Mouse (Mus musculus): ENCODE measurements at regions not wholly inside any gene's neighbourhood (a gene's known extent, or its start where the extent isn't known, plus 50 kb on each side); places are given as distances from the start of the nearest gene placed in this dataset.

DNA sequence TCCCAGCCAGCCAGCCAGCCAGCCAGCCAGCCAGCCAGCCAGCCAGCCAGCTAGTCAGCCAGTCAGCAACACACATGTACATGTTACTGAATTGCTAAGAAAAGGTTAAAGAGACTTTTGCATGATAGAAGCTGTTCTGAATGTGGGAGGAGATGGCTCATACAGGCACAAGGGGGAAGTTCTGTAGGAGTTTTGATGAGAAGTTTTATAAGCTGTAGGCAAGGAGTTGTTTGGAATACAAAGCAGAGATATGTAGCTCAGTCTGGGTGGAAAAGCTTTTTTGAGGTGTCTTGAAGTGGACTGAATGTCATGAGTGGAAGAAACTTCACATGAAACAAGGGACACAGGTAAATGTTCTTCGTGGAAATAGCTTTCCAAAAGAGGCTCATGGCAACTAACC is 157.8 kb upstream of the Slc39a10 start:
- TF ChIP-seq TCF3 (IDR thresholded peaks at IDR 0.05; ENCODE audit: insufficient read length, low read depth) (no peak), MYOG (IDR thresholded peaks at IDR 0.05; ENCODE audit: control insufficient read depth in 1 of 3, insufficient read depth in 1 of 3, insufficient read length in 2 of 3, low read depth in 2 of 3) (no peak), MAX (IDR thresholded peaks at IDR 0.05; ENCODE audit: low read depth) (no peak), USF1 (IDR thresholded peaks at IDR 0.05; ENCODE audit: low read depth) (no peak), TCF12 (IDR thresholded peaks at IDR 0.05; ENCODE audit: insufficient read depth, poor library complexity, severe bottlenecking) (no peak), E2F4 (IDR thresholded peaks at IDR 0.05; ENCODE audit: insufficient read depth) (no peak)
- Histone ChIP-seq H3K4me3 (no peak overlapping the region), H3K79me2 (ENCODE audit: control insufficient read depth, insufficient read depth) (no peaks in the 10 kb centered on the region), H3K36me3 (ENCODE audit: control insufficient read depth, insufficient read depth) (no peaks in the 10 kb centered on the region), H3ac (ENCODE audit: control insufficient read depth, insufficient read length) (no peak overlapping the region), H3K4me2 (ENCODE audit: low read depth) (no peak overlapping the region), H3K27me3 (ENCODE audit: control insufficient read depth, insufficient read depth, insufficient read length) (no peaks in the 10 kb centered on the region)

DNA sequence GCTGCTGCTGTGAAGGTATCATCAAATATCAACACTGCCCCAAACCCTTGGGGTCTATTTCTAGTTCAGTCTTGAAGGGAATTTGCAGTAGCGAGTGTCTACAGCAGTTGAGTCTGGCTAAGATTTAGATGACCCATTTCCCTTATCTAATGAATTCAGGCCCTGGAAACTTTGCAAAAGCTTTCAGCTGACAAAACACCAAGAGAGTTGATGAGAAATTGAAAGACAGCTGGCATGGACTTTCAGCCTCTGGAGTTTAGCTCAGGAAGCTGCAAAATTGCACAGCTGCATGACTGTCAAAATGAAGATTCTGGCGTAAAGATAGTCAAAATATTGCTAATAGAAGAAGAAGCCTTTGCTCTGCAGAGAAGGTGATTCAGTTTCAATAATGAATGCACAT is 144.9 kb upstream of the Slc39a10 start:
- H3K4me2 ChIP-seq (ENCODE audit: low read depth) = no peak overlapping the region
- H3K36me3 ChIP-seq (ENCODE audit: control insufficient read depth, insufficient read depth) = no peaks in the 10 kb centered on the region
- H3ac ChIP-seq (ENCODE audit: control insufficient read depth, insufficient read length) = no peak overlapping the region
- TF ChIP-seq USF1 (IDR thresholded peaks at IDR 0.05; ENCODE audit: low read depth) (no peak), TCF12 (IDR thresholded peaks at IDR 0.05; ENCODE audit: insufficient read depth, poor library complexity, severe bottlenecking) (no peak), CEBPB (IDR thresholded peaks at IDR 0.05; ENCODE audit: insufficient read depth, poor library complexity, severe bottlenecking) (no peak), REST (IDR thresholded peaks at IDR 0.05; ENCODE audit: insufficient read depth, insufficient read length) (no peak), TCF3 (IDR thresholded peaks at IDR 0.05; ENCODE audit: insufficient read length, low read depth) (no peak), POLR2A (IDR thresholded peaks at IDR 0.05; ENCODE audit: insufficient read length, low read depth) (no peak), E2F4 (IDR thresholded peaks at IDR 0.05; ENCODE audit: insufficient read depth) (no peak), MAX (IDR thresholded peaks at IDR 0.05; ENCODE audit: low read depth) (no peak), POLR2AphosphoS2 (IDR thresholded peaks at IDR 0.05; ENCODE audit: insufficient read length, low read depth) (no peak), SRF (IDR thresholded peaks at IDR 0.05; ENCODE audit: control insufficient read depth, insufficient read length, low read depth) (no peak), MYOG (IDR thresholded peaks at IDR 0.05; ENCODE audit: control insufficient read depth in 1 of 3, insufficient read depth in 1 of 3, insufficient read length in 2 of 3, low read depth in 2 of 3) (no peak), MYOD1 (IDR thresholded peaks at IDR 0.05; ENCODE audit: control insufficient read depth in 1 of 3, insufficient read length in 2 of 3, low read depth in 2 of 3) (no peak)
- no peak overlapping the region for H3K4me3 ChIP-seq
- no peaks in the 10 kb centered on the region for H3K27me3 ChIP-seq (ENCODE audit: control insufficient read depth, insufficient read depth, insufficient read length)
- no peaks in the 10 kb centered on the region for H3K79me2 ChIP-seq (ENCODE audit: control insufficient read depth, insufficient read depth)

DNA sequence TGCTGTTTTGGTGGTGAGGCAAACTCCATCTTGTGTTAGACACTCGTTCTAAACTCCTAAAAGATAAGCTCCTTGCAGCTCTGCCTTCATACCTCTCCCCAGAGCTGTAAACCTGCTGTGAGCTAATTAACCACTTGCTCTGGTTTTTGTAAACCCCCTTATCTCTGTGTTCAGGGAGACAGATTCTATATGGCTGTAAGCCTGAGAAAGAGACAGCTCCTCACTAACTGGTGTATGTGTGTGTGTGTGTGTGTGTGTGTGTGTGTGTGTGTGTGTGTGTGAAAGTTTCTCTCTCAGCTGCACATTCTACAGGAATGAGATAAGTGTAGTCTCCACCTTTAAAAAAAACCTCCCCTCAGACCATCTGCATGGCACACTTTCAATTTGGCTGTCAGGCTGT is 126.7 kb upstream of the Slc39a10 start:
- Histone ChIP-seq H3K4me2 (ENCODE audit: low read depth) (no peak overlapping the region), H3K79me2 (ENCODE audit: control insufficient read depth, insufficient read depth) (no peaks in the 10 kb centered on the region), H3K36me3 (ENCODE audit: control insufficient read depth, insufficient read depth) (no peaks in the 10 kb centered on the region), H3ac (ENCODE audit: control insufficient read depth, insufficient read length) (no peak overlapping the region), H3K4me3 (no peak overlapping the region), H3K27me3 (ENCODE audit: control insufficient read depth, insufficient read depth, insufficient read length) (no peaks in the 10 kb centered on the region)
- TF ChIP-seq POLR2AphosphoS2 (IDR thresholded peaks at IDR 0.05; ENCODE audit: insufficient read length, low read depth) (no peak), MYOG (IDR thresholded peaks at IDR 0.05; ENCODE audit: control insufficient read depth in 1 of 3, insufficient read depth in 1 of 3, insufficient read length in 2 of 3, low read depth in 2 of 3) (no peak), MYOD1 (IDR thresholded peaks at IDR 0.05; ENCODE audit: control insufficient read depth in 1 of 3, insufficient read length in 2 of 3, low read depth in 2 of 3) (no peak), E2F4 (IDR thresholded peaks at IDR 0.05; ENCODE audit: insufficient read depth) (no peak), USF1 (IDR thresholded peaks at IDR 0.05; ENCODE audit: low read depth) (no peak), MAX (IDR thresholded peaks at IDR 0.05; ENCODE audit: low read depth) (no peak), REST (IDR thresholded peaks at IDR 0.05; ENCODE audit: insufficient read depth, insufficient read length) (no peak)

DNA sequence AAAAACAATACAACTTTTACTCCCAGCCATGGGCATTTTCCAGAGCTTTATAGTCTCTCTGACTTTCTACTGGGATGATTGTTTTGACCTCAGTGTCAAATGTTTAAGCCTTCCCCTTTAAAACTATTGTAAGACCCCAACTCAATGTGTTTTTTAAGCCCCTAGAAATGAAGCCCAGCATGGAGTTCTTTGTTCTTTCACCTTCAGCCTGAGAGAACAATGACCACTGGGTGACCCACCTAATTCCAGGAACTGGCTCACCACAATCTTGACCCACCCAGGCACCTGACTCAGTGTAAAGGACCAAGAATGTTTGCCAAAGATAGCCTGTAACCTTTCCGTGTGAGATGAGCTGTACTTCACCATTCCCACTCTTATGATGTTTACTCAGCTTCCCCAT is 121.9 kb upstream of the Slc39a10 start:
- no peak overlapping the region for H3ac ChIP-seq (ENCODE audit: control insufficient read depth, insufficient read length)
- TF ChIP-seq USF1 (IDR thresholded peaks at IDR 0.05; ENCODE audit: low read depth) (no peak), E2F4 (IDR thresholded peaks at IDR 0.05; ENCODE audit: insufficient read depth) (no peak), TCF12 (IDR thresholded peaks at IDR 0.05; ENCODE audit: insufficient read depth, poor library complexity, severe bottlenecking) (no peak), CEBPB (IDR thresholded peaks at IDR 0.05; ENCODE audit: insufficient read depth, poor library complexity, severe bottlenecking) (no peak), MYOD1 (IDR thresholded peaks at IDR 0.05; ENCODE audit: control insufficient read depth in 1 of 3, insufficient read length in 2 of 3, low read depth in 2 of 3) (no peak), TCF3 (IDR thresholded peaks at IDR 0.05; ENCODE audit: insufficient read length, low read depth) (no peak), SRF (IDR thresholded peaks at IDR 0.05; ENCODE audit: control insufficient read depth, insufficient read length, low read depth) (no peak), POLR2AphosphoS2 (IDR thresholded peaks at IDR 0.05; ENCODE audit: insufficient read length, low read depth) (no peak), MYOG (IDR thresholded peaks at IDR 0.05; ENCODE audit: control insufficient read depth in 1 of 3, insufficient read depth in 1 of 3, insufficient read length in 2 of 3, low read depth in 2 of 3) (no peak), POLR2A (IDR thresholded peaks at IDR 0.05; ENCODE audit: insufficient read length, low read depth) (no peak), MAX (IDR thresholded peaks at IDR 0.05; ENCODE audit: low read depth) (no peak), REST (IDR thresholded peaks at IDR 0.05; ENCODE audit: insufficient read depth, insufficient read length) (no peak)
- H3K79me2 ChIP-seq (ENCODE audit: control insufficient read depth, insufficient read depth) = no peaks in the 10 kb centered on the region
- no peaks in the 10 kb centered on the region for H3K36me3 ChIP-seq (ENCODE audit: control insufficient read depth, insufficient read depth)
- no peaks in the 10 kb centered on the region for H3K27me3 ChIP-seq (ENCODE audit: control insufficient read depth, insufficient read depth, insufficient read length)
- H3K4me2 ChIP-seq (ENCODE audit: low read depth) = no peak overlapping the region
- H3K4me3 ChIP-seq = no peak overlapping the region

DNA sequence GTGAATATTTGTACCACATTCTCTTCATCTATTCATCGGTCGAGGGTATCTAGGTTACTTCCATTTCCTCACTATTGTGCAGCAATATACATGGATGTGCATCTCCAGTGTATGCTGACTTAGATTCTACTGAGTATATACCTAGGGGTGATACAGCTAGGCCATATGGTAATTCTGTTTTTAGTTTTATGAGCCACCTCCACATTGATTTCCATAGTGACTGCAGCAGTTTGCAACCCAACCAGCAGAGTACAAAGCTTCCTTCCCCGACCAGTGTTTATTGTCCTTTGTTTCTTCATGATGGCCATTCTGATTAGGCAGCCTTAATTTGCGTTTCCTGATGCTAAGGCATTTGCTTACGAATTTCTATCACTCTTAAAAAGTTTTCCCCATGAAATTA is 111.1 kb upstream of the Slc39a10 start:
- Histone ChIP-seq H3K27me3 (ENCODE audit: control insufficient read depth, insufficient read depth, insufficient read length) (no peaks in the 10 kb centered on the region), H3K79me2 (ENCODE audit: control insufficient read depth, insufficient read depth) (no peaks in the 10 kb centered on the region), H3ac (ENCODE audit: control insufficient read depth, insufficient read length) (no peak overlapping the region), H3K4me3 (no peak overlapping the region), H3K36me3 (ENCODE audit: control insufficient read depth, insufficient read depth) (no peaks in the 10 kb centered on the region), H3K4me2 (ENCODE audit: low read depth) (no peak overlapping the region)
- TF ChIP-seq TCF12 (IDR thresholded peaks at IDR 0.05; ENCODE audit: insufficient read depth, poor library complexity, severe bottlenecking) = no peak
- no peak for TF ChIP-seq SRF (IDR thresholded peaks at IDR 0.05; ENCODE audit: control insufficient read depth, insufficient read length, low read depth)
- TF ChIP-seq POLR2AphosphoS2 (IDR thresholded peaks at IDR 0.05; ENCODE audit: insufficient read length, low read depth) = no peak
- TF ChIP-seq MAX (IDR thresholded peaks at IDR 0.05; ENCODE audit: low read depth) = no peak
- no peak for TF ChIP-seq USF1 (IDR thresholded peaks at IDR 0.05; ENCODE audit: low read depth)
- no peak for TF ChIP-seq TCF3 (IDR thresholded peaks at IDR 0.05; ENCODE audit: insufficient read length, low read depth)
- no peak for TF ChIP-seq MYOG (IDR thresholded peaks at IDR 0.05; ENCODE audit: control insufficient read depth in 1 of 3, insufficient read depth in 1 of 3, insufficient read length in 2 of 3, low read depth in 2 of 3)
- TF ChIP-seq CEBPB (IDR thresholded peaks at IDR 0.05; ENCODE audit: insufficient read depth, poor library complexity, severe bottlenecking) = no peak
- no peak for TF ChIP-seq E2F4 (IDR thresholded peaks at IDR 0.05; ENCODE audit: insufficient read depth)
- no peak for TF ChIP-seq POLR2A (IDR thresholded peaks at IDR 0.05; ENCODE audit: insufficient read length, low read depth)
- TF ChIP-seq MYOD1 (IDR thresholded peaks at IDR 0.05; ENCODE audit: control insufficient read depth in 1 of 3, insufficient read length in 2 of 3, low read depth in 2 of 3) = no peak
- TF ChIP-seq REST (IDR thresholded peaks at IDR 0.05; ENCODE audit: insufficient read depth, insufficient read length) = no peak

Data from myocyte (in vitro differentiated cells).